Mouse (Mus musculus): Measurements from ENCODE around the gene Atp5s. TPM values are rescaled to one million over a fixed set of nuclear protein-coding genes. Genes with fewer than 3 reads are reported as not detected.

The Atp5s gene
- polyA plus RNA-seq, 1 experiment from 2014 or later, result 32.0 TPM

MicroRNA genes within 50 kb of the gene (microRNA counts, 519-probe panel; counts per million panel counts)
- 19.3 counts per million for microRNA mmu-miR-681

Small RNA genes within 50 kb of the gene (microRNA-seq; reads per million reads assigned to microRNA genes)
- gene Mir681 (ENCODE audit: borderline number of aligned reads), result not detected

Other genes with a start within 250 kb of the Atp5s start
- 20.9 and 22.9 TPM in 2 replicates for gene Vcpkmt, start 141.9 kb upstream of the Atp5s start, polyA plus RNA-seq (2014; fragmentation: Nextera tagmentation; extraction: Ambion mirVana)
- gene Sos2, start 43.1 kb upstream of the Atp5s start, polyA plus RNA-seq (2014; fragmentation: Nextera tagmentation; extraction: Ambion mirVana), result 11.0 and 11.4 TPM in 2 replicates
- 21.2 and 21.8 TPM in 2 replicates for gene L2hgdh, start 77 bp upstream of the Atp5s start, polyA plus RNA-seq (2014; fragmentation: Nextera tagmentation; extraction: Ambion mirVana)
- 1.9 and 2.9 TPM in 2 replicates for gene Cdkl1, start 66.3 kb downstream of the Atp5s start, polyA plus RNA-seq (2014; fragmentation: Nextera tagmentation; extraction: Ambion mirVana)
- 8.5 and 13.8 TPM in 2 replicates for gene Atl1, start 167.7 kb downstream of the Atp5s start, polyA plus RNA-seq (2014; fragmentation: Nextera tagmentation; extraction: Ambion mirVana)
- gene Map4k5, start 168.2 kb downstream of the Atp5s start, polyA plus RNA-seq (2014; fragmentation: Nextera tagmentation; extraction: Ambion mirVana), result 45.2 and 48.9 TPM in 2 replicates